Mouse (Mus musculus) induced T-regulatory cell, adult 2 months (primary cell): ENCODE data around the gene Pnpla8.
A peak's percentile ranks its signal among the peaks of the same experiment; 100 is the strongest.
"Not testable (repeated sequence)": the region's sequence is repeated elsewhere in the genome, so short reads cannot be mapped to it uniquely, and the experiment has no call there.

ENCODE experiments used
- DNase-seq: peaks from one replicate; pipeline ENCODE4 v3.0.0-alpha.2; 2012; ENCODE audit warnings: low read depth

Pnpla8 gene

GRCm38 (mm10) chr12:44221070-44221469 is at the start of gene Pnpla8:
Gene Pnpla8 (plus strand): TSS chr12:44221370.
- not testable (repeated sequence) for DNase-seq

GRCm38 (mm10) chr12:44176331-44177037 is 44.7 kb upstream of the Pnpla8 start:
- no peak for DNase-seq

GRCm38 (mm10) chr12:44177038-44177355 is 44.2 kb upstream of the Pnpla8 start:
- DNase-seq: no peak

GRCm38 (mm10) chr12:44181081-44181982 is 39.8 kb upstream of the Pnpla8 start:
- DNase-seq: peak; percentile 16

- no peak for DNase-seq
Measured at GRCm38 (mm10) chr12:44197873-44198525, 23.2 kb upstream of the Pnpla8 start.

- peak; percentile 57 for DNase-seq
Measured at GRCm38 (mm10) chr12:44209141-44209823, 11.9 kb upstream of the Pnpla8 start.

GRCm38 (mm10) chr12:44209824-44210752 is 11.1 kb upstream of the Pnpla8 start, which contains the start of gene Dnajb9:
Gene Dnajb9 (minus strand): TSS chr12:44210326.
- peak; percentile 100 for DNase-seq

GRCm38 (mm10) chr12:44211555-44211954 is 9.6 kb upstream of the Pnpla8 start:
- no peak for DNase-seq

GRCm38 (mm10) chr12:44221651-44222356 is 634 bp downstream of the Pnpla8 start:
- DNase-seq: no peak

GRCm38 (mm10) chr12:44223044-44223443 is 1.9 kb downstream of the Pnpla8 start:
- no peak for DNase-seq

- no peak for DNase-seq
Measured at GRCm38 (mm10) chr12:44224650-44225049, 3.5 kb downstream of the Pnpla8 start.

GRCm38 (mm10) chr12:44241090-44241489 is 19.9 kb downstream of the Pnpla8 start:
- DNase-seq: no peak

- DNase-seq: no peak
Measured at GRCm38 (mm10) chr12:44242407-44242806, 21.2 kb downstream of the Pnpla8 start.

- DNase-seq: no peak
Measured at GRCm38 (mm10) chr12:44245739-44246138, 24.6 kb downstream of the Pnpla8 start.

- no peak for DNase-seq
Measured at GRCm38 (mm10) chr12:44248309-44248977, 27.3 kb downstream of the Pnpla8 start.

GRCm38 (mm10) chr12:44262612-44263011 is 41.4 kb downstream of the Pnpla8 start:
- DNase-seq: no peak

GRCm38 (mm10) chr12:44265651-44266050 is 44.5 kb downstream of the Pnpla8 start:
- no peak for DNase-seq

GRCm38 (mm10) chr12:44267196-44267595 is 46.0 kb downstream of the Pnpla8 start:
- no peak for DNase-seq

- DNase-seq: peak; percentile 99
Measured at GRCm38 (mm10) chr12:44268728-44269302, 47.6 kb downstream of the Pnpla8 start.
